Mouse (Mus musculus): Measurements from ENCODE around the gene Cutc.

GRCm38 (mm10) chr19:43786249-43787026 is 33.6 kb downstream of the Cutc start:
- TF ChIP-seq E2F4 (IDR thresholded peaks at IDR 0.05; ENCODE audit: borderline replicate concordance, low read depth, low read length) (no peak), SIN3A (IDR thresholded peaks at IDR 0.05; ENCODE audit: low read length) (no peak), TAL1 (IDR thresholded peaks at IDR 0.05; ENCODE audit: low read length) (no peak), POLR2A (IDR thresholded peaks at IDR 0.05; ENCODE audit: control insufficient read depth in 1 of 2, insufficient read depth in 1 of 2, low read depth in 1 of 2, low read length in 2 of 2, poor library complexity in 1 of 2) (no peak), GABPA (IDR thresholded peaks at IDR 0.05; ENCODE audit: low read depth, low read length) (no peak), CHD2 (IDR thresholded peaks at IDR 0.05; ENCODE audit: low read length) (no peak), CHD1 (IDR thresholded peaks at IDR 0.05; ENCODE audit: low read depth, low read length) (no peak), ETS1 (IDR thresholded peaks at IDR 0.05; ENCODE audit: low read depth, low read length) (no peak)
